Mouse (Mus musculus): ENCODE data around the gene Pex14.

GRCm38 (mm10) chr4:149126115-149126509 is 26.4 kb upstream of the Pex14 start:
- TF ChIP-seq CTCF (IDR thresholded peaks at IDR 0.05; ENCODE audit: extremely low read depth, insufficient read depth, insufficient read length, insufficient replicate concordance) (no peak), POLR2A (IDR thresholded peaks at IDR 0.05; ENCODE audit: low read depth, low read length) (no peak)

Measured in spleen, adult 2 months (tissue).